Mouse (Mus musculus) olfactory bulb, adult 2 months (tissue): ENCODE measurements around the gene Epha6.

Source experiments
- CTCF ChIP-seq: fragments of 200-500 bp; IDR thresholded peaks from 2 replicates; pipeline ENCODE4 v1.5.1; 2012; ENCODE audit warnings: low read depth, mild to moderate bottlenecking, low read length, moderate library complexity; ENCODE audit not compliant: insufficient read depth
- POLR2A ChIP-seq: fragments of 200-500 bp; IDR thresholded peaks from 2 replicates; pipeline ENCODE4 v1.6.1; 2012; ENCODE audit warnings: mild to moderate bottlenecking, low read depth, low read length, moderate library complexity; ENCODE audit not compliant: insufficient read depth

GRCm38 (mm10) chr16:60043809-60044208, 561.5 kb downstream of the Epha6 start:
- TF ChIP-seq POLR2A (no peak), CTCF (no peak)
